Mouse (Mus musculus) monocyte, adult 2 months (primary cell): Measurements from ENCODE around the gene Tifab.

Experiments used
- DNase-seq, 2 experiments: peaks; one replicate each; pipeline ENCODE4 v3.0.0; 2022; ENCODE audit warnings: low spot score in 2 of 2, low read depth in 1 of 2

Gene Tifab

GRCm38 (mm10) chr13:56176310-56176709 is 2.4 kb downstream of the Tifab start:
- DNase-seq: no peak

- DNase-seq: no peak
These were observed 2.8 kb downstream of the Tifab start for GRCm38 (mm10) chr13:56175848-56176247.

- DNase-seq: no peak
These were observed 5.7 kb downstream of the Tifab start for GRCm38 (mm10) chr13:56172901-56173545.

- no peak for DNase-seq
These were observed 6.6 kb downstream of the Tifab start for GRCm38 (mm10) chr13:56172106-56172505.

- DNase-seq: no peak
These were observed 10.3 kb downstream of the Tifab start for GRCm38 (mm10) chr13:56168403-56168781.

- DNase-seq: no peak
These were observed 11.0 kb downstream of the Tifab start for GRCm38 (mm10) chr13:56167446-56168402.

- peak in 1 of 2 experiments; percentile 37 for DNase-seq
These were observed 13.1 kb downstream of the Tifab start for GRCm38 (mm10) chr13:56165561-56165960.

GRCm38 (mm10) chr13:56164372-56164771 is 14.3 kb downstream of the Tifab start:
- DNase-seq: no peak

- DNase-seq: no peak
These were observed 14.9 kb downstream of the Tifab start for GRCm38 (mm10) chr13:56163751-56164150.

- DNase-seq: no peak
These were observed 15.8 kb downstream of the Tifab start for GRCm38 (mm10) chr13:56162859-56163258.

GRCm38 (mm10) chr13:56159614-56160363 is 18.9 kb downstream of the Tifab start:
- DNase-seq: no peak

GRCm38 (mm10) chr13:56159016-56159601 is 19.6 kb downstream of the Tifab start:
- no peak for DNase-seq

GRCm38 (mm10) chr13:56155671-56156070 is 23.0 kb downstream of the Tifab start:
- no peak for DNase-seq

GRCm38 (mm10) chr13:56155048-56155447 is 23.6 kb downstream of the Tifab start:
- no peak for DNase-seq

- DNase-seq: no peak
These were observed 25.8 kb downstream of the Tifab start for GRCm38 (mm10) chr13:56152773-56153460.

GRCm38 (mm10) chr13:56151404-56152226 is 27.1 kb downstream of the Tifab start:
- DNase-seq: peak in 1 of 2 experiments; percentile 34

GRCm38 (mm10) chr13:56145523-56145922 is 33.2 kb downstream of the Tifab start:
- DNase-seq: peak in 1 of 2 experiments; percentile 50

- no peak for DNase-seq
These were observed 34.7 kb downstream of the Tifab start for GRCm38 (mm10) chr13:56144021-56144420.

- no peak for DNase-seq
These were observed 35.6 kb downstream of the Tifab start for GRCm38 (mm10) chr13:56143151-56143513.
